Mouse (Mus musculus): Measurements from ENCODE around the gene Mt4. TPM values are rescaled to one million over a fixed set of nuclear protein-coding genes. Genes with fewer than 3 reads are reported as not detected.

Gene Mt4
- polyA plus RNA-seq, 1 experiment from 2014 or later: not detected

Other genes starting within 250 kb of the Mt4 start
- 58.8 and 61.6 TPM in 2 replicates for gene Amfr, start 124.4 kb upstream of the Mt4 start, polyA plus RNA-seq (2014; fragmentation: Nextera tagmentation; extraction: Ambion mirVana)
- gene Nudt21, start 100.2 kb upstream of the Mt4 start, polyA plus RNA-seq (2014; fragmentation: Nextera tagmentation; extraction: Ambion mirVana): 160 and 162 TPM in 2 replicates
- 12.5 and 14.2 TPM in 2 replicates for gene Ogfod1, start 100.0 kb upstream of the Mt4 start, polyA plus RNA-seq (2014; fragmentation: Nextera tagmentation; extraction: Ambion mirVana)
- 17.6 and 18.0 TPM in 2 replicates for gene Bbs2, start 38.3 kb upstream of the Mt4 start, polyA plus RNA-seq (2014; fragmentation: Nextera tagmentation; extraction: Ambion mirVana)
- gene Mt3, start 15.4 kb downstream of the Mt4 start, polyA plus RNA-seq (2014; fragmentation: Nextera tagmentation; extraction: Ambion mirVana): 8.9 and 9.8 TPM in 2 replicates
- 21.2 and 29.9 TPM in 2 replicates for gene Mt2, start 35.5 kb downstream of the Mt4 start, polyA plus RNA-seq (2014; fragmentation: Nextera tagmentation; extraction: Ambion mirVana)
- gene Mt1, start 41.9 kb downstream of the Mt4 start, polyA plus RNA-seq (2014; fragmentation: Nextera tagmentation; extraction: Ambion mirVana): 78.2 and 78.5 TPM in 2 replicates
- 118 and 121 TPM in 2 replicates for gene Nup93, start 77.4 kb downstream of the Mt4 start, polyA plus RNA-seq (2014; fragmentation: Nextera tagmentation; extraction: Ambion mirVana)
- gene Slc12a3, start 192.0 kb downstream of the Mt4 start, polyA plus RNA-seq (2014; fragmentation: Nextera tagmentation; extraction: Ambion mirVana): not detected in 2 replicates
- gene Herpud1, start 249.2 kb downstream of the Mt4 start, polyA plus RNA-seq (2014; fragmentation: Nextera tagmentation; extraction: Ambion mirVana): 58.4 and 59.3 TPM in 2 replicates

Measured in neural tube, embryonic 11.5 days (tissue).